Mouse (Mus musculus) cerebellum, postnatal 14 days (tissue): ENCODE results near the gene Selenot.
"Not testable (repeated sequence)": the region's sequence is repeated elsewhere in the genome, so short reads cannot be mapped to it uniquely, and the experiment has no call there.

Experiments used
- DNase-seq, 2 experiments: peaks; one replicate each; pipeline ENCODE4 v3.0.0; 2021; ENCODE audit warnings: mixed read lengths in 2 of 2

The Selenot gene

DNA sequence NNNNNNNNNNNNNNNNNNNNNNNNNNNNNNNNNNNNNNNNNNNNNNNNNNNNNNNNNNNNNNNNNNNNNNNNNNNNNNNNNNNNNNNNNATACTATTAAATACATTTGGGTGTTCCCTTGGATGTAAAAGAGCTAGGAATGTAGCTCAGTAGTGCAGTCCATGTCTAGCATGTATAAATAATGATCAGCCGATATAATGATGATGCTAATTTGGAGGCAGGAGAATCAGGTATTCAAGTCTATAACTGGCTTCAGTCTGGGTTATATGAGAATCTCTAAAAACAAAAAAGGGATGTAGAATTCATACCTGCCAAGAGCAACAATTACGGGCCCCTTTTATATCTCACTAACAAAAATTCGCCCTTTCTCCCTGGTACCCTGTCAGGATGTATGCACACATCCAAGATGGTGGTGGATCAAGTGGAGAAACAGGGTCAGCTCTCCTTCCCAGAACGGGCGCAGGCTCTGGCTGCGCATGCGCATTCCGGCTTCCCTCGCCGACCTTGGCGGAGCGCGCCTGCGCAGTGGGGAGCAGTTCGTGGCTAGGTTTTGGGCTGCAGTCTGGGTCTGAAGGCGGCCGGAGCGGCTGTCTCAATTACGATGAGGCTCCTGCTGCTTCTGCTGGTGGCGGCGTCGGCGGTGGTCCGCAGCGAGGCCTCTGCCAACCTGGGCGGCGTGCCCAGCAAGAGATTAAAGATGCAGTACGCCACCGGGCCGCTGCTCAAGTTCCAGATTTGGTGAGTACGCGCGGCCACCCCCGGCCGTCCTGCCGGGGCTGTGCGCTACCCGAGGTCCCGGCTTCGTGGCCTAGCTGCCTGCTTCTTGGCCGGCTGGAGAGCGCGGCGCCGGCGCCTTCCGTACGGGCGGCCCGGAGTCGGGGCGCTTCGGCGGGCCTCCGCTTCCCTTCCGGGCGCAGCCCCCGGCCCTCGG is at the start of gene Selenot:
Gene Selenot, plus strand, starts transcription at position 500 of the 930 bp plus-strand sequence.
- DNase-seq, result peak; percentile 99 to 100

DNA sequence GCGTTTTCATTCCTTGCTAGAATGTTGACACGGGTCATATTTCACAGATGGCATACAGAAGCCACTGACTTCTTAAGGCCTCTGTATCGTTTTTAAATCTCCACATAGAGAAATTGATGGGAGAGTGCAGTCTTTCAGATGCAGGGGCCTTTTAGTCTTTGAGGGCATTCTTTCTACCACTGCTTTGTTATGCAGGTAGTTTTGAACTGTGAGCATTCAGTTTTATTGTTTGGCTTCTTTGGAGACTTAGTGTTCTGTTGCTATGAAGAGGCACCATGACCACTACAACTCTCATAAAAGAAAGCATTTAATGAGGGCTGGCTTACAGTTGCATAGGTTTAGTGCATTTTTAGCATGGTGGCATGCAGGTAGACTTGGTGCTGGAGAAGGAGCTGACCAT is 39.9 kb upstream of the Selenot start:
- no peak for DNase-seq

DNA sequence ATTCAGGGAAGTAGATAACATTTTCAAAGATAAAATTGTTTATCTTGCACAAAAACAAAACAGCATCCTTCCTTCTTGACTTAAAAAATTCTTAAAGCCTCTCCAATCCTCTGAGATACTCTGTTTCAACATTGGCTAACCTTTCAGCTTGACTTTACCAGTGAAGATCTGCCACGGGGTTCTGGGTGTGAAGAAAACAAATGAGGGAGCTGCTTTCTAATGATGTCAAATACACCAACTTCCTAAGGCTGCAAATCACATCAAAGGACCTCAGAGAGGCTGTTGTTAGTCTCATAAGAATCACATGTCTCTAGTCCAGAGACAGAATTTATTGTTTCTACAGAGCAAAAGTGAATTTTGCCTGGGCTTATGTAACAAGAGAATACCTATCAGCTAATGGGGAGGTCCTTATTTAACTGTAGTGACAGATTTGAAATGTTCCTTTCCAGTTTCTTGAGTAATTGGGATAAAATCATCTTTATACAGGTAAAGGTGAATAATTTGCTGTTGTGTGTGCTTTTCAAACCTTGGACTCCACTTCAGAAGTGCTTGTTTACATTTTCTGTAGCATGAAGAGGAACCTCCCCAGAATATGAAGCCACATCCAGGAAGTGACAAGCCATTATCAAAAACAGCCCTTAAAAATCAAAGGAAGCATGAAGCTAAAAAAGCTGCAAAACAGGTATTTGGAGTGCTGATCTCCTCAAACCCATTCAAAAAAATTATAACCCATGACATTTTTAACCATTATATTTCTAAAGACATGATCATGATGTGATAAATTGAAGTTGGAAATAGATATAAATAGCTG is 24.2 kb upstream of the Selenot start:
- DNase-seq, result no peak

GRCm38 (mm10) chr3:58556649-58557048 is 19.8 kb upstream of the Selenot start:
- no peak for DNase-seq

DNA sequence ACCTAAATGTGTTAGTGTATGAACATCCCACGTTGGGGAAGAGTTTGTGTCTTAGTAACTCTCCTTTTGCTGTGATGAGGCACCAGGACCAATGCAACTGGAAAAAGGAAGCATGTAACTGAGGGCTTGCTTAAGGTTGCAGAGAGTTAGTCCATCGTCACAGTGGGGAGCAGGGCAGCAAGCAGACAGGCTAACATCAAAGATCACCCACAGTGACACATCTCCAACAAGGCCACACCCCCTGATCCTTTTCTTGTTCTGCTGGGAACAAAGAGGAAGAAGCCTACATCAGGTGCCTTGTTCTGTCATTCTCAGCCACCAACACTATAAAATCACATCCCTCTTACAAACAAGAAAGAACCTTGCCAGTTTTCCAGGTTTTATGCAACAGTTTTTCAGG is 16.5 kb upstream of the Selenot start:
- DNase-seq, result no peak

DNA sequence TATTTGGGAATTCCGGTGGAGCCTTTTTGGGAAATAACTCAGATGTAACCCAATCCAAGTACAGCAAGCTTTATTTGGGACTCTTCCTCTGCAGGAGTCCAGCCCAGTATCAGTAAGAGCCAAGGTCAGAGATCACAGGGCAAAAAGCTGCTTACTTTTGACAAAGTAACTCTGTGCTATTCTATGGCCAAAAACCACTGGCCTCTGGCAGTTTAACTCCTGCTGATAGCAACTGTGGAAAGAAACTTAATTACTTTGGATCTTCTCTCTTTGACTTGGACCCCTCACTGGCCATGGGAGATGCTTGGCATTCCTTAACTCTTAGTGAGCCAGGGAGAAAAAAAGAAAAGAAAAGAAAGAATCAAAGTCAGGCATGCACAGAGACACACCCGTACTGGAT is 15.0 kb upstream of the Selenot start:
- no peak for DNase-seq

GRCm38 (mm10) chr3:58570821-58571220 is 5.6 kb upstream of the Selenot start:
- DNase-seq, result no peak

DNA sequence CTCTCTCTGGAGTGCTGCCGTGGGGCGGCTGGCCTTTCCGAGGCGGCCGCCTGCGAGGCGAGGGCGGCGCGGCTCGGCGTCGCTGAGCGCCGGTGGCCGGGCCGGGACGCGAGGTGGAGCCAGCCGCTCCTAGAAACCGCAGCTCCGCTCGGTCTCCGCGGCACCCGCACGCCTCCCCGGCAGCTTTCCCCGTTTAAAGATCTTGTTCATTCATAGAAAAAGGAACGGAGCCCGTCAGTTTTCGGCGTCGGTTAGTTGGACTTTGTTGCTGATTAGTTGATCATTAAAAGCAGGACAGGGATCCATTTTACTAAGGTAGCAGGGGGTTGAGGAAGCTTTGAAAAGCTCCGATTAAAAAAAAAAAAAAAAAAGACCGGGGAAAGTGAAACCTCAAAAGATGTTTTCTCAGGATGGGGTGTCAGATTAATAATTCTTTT is 649 bp downstream of the Selenot start:
- DNase-seq, result peak in 1 of 2 experiments; percentile 73

DNA sequence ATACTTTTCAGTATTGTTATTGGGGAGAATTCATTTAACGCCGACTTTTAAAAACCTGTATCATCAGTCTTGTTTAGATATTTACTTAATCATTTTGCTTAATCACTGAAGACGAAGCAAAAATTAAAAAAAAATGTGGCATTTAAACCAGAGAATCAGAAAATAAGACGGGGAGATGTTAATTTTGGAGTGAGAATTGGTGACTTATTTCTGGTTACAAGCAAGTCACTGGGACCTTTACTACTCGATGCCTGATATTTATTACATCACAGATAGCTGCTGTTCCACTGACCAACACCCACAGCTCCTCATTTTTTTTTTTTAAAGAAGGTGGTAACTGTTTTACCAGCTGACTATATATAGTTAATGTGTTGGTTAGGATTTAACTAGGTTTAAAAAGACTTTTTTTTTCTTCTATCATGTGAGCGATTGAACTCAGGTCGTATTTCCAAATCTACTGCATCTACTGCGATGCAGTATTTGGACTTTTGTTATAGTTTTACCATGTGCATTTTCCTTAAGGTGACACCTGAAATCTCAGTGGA is 1.1 kb downstream of the Selenot start:
- peak in 1 of 2 experiments; percentile 19 for DNase-seq

GRCm38 (mm10) chr3:58581530-58581929 is 5.1 kb downstream of the Selenot start:
- no peak for DNase-seq

- DNase-seq, result no peak
Measured at GRCm38 (mm10) chr3:58582297-58582696, 5.9 kb downstream of the Selenot start.

GRCm38 (mm10) chr3:58582788-58583426 is 6.5 kb downstream of the Selenot start:
- DNase-seq, result no peak

- DNase-seq, result not testable (repeated sequence)
Measured at GRCm38 (mm10) chr3:58590544-58590943, 14.1 kb downstream of the Selenot start.

DNA sequence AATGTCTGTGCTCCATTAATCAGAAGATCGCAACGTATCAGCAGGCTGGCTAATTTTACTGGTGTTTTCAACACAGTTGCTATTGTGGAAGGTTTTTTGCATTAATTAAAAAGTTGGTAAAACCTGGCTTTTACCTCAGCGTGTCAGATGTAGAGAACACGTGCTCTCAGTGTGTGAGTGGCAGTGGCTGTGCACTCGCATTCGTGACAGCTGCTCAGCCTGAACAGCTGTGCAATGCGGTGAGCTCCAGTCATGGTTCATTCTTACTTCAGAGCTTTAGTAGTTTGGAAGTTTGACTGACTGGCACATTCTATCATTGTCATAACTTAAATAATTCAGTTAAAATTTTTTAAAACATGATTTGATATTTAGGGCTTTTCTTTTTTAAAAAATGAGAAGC is 16.2 kb downstream of the Selenot start:
- not testable (repeated sequence) for DNase-seq

DNA sequence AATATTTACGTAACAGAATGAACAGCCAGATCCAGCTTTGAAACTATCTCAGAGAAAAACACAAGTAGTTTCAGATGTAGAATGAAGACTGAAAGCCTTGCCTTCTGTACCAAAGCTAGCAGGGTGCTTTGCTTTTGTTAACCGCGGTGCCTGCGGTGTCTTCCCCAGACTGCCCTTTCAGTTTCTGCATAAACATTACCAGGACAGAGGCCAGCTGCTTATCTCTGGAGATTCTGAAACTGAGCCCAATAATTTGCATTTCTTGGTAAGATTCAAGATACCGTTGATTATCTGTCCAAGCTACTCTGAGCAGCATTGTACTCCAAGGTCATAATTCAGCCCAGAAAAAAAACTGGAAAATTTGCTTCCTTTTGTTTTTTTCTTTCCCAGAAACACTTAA is 17.2 kb downstream of the Selenot start:
- DNase-seq, result no peak

DNA sequence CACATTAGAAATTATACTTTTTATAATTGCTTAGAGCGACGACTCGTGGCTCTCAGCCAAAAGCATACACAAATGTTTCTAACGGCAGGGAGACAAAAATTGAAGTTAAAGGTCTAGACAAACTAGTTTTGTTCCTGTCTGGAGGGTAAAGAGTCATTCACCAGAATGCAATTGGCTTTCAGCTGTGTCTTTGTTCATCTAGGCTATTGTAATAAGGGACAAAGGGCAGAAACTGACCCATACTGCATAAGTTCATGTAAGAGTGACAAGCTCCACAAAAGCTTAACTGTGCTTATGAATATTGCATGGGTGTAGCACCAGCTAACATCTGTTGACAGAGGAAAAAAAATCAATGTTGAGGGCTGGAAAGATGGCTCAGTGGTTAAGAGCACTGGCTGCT is 32.1 kb downstream of the Selenot start:
- no peak for DNase-seq

DNA sequence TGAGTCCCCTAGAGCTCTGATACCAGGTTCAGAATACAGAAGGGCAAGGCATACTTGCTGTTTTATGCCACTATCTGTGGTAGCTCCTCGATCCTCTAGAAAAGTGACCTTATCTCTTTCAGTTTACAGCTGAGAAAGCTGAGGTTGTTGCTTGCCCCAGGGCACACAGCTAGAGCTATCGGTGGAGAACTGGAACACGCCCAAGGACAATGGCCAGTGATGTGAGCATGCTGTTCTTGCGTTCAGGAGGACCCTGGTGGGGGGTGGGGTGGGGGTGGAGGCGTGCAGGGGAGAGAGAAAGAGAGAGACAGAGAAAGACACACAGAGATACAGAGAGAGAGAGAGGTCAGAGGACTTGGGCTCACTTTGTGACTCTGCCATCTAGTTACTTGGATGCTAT is 33.5 kb downstream of the Selenot start:
- no peak for DNase-seq

DNA sequence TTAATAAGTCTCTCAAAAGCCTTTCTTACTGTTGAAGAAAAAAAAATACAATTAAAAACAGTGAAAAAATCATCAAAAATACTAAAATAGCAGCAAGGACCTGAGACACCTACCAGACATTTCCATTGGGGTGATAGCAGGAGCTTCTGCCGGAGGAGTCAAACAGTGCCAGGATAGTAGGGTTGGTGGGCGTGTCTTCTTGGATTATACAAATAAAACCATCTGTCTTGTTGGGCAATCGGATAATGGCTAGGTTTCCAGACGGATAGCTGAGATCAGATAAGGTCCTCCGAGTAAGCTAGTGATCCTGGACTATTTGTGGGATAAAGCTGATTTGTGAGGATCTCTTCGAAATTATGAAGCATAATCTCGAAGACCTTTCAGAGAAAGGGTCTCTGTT is 44.6 kb downstream of the Selenot start:
- peak in 1 of 2 experiments; percentile 9 for DNase-seq

GRCm38 (mm10) chr3:58622665-58623394 is 46.4 kb downstream of the Selenot start:
- no peak for DNase-seq

GRCm38 (mm10) chr3:58624981-58625380 is 48.5 kb downstream of the Selenot start:
- DNase-seq, result no peak

GRCm38 (mm10) chr3:58631693-58632092 is 55.3 kb downstream of the Selenot start:
- no peak for DNase-seq
